Mouse (Mus musculus) intestine, embryonic 16.5 days (tissue): ENCODE data around the gene Nrxn2. TPM values are rescaled to one million over a fixed set of nuclear protein-coding genes. Genes with fewer than 3 reads are reported as not detected.

Experiments
- ATAC-seq: fragments of 200-750 bp; cut with Nextera tagmentation; 2 replicates; pipeline ENCODE4 v1.8.0; 2017; ENCODE audit warnings: moderate TSS enrichment, moderate library complexity
- H3K27ac ChIP-seq: fragments of 300-500 bp; sonication (generic); 2 replicates; pipeline ENCODE4 v1.5.1; 2014; ENCODE audit warnings: mild to moderate bottlenecking, low read length
- H3K27me3 ChIP-seq: fragments of 300-500 bp; sonication (generic); replicated peaks from 2 replicates; pipeline ENCODE4 v1.6.1; 2014; ENCODE audit warnings: low read length, control low read depth, mixed read lengths; ENCODE audit not compliant: control insufficient read depth, insufficient read depth
- H3K36me3 ChIP-seq: fragments of 300-500 bp; sonication (generic); 2 replicates; pipeline ENCODE4 v1.6.1; 2014; ENCODE audit warnings: low read length, control low read depth; ENCODE audit not compliant: control insufficient read depth, insufficient read depth
- H3K4me1 ChIP-seq: fragments of 300-500 bp; sonication (generic); 2 replicates; pipeline ENCODE4 v1.6.1; 2014; ENCODE audit warnings: low read length, control low read depth, mixed read lengths; ENCODE audit not compliant: control insufficient read depth, insufficient read depth
- H3K4me2 ChIP-seq: fragments of 300-500 bp; sonication (generic); 2 replicates; pipeline ENCODE4 v1.6.1; 2014; ENCODE audit warnings: low read depth, low read length, control low read depth
- H3K4me3 ChIP-seq: fragments of 300-500 bp; sonication (generic); 2 replicates; pipeline ENCODE4 v1.5.1; 2014; ENCODE audit warnings: mild to moderate bottlenecking, low read length
- H3K9ac ChIP-seq: fragments of 300-500 bp; sonication (generic); 2 replicates; pipeline ENCODE4 v1.6.1; 2014; ENCODE audit warnings: low read depth, low read length
- H3K9me3 ChIP-seq: fragments of 300-500 bp; sonication (generic); 2 replicates; pipeline ENCODE4 v1.6.1; 2016; ENCODE audit warnings: low read length, control low read depth; ENCODE audit not compliant: control insufficient read depth
- WGBS: fragments of 180-500 bp; shearing (Covaris S2); extraction: QIAGEN DNeasy Blood & Tissue Kit; methylation state at CpG from one replicate; pipeline ENCODE4 v1.1.7; 2014; 5-methylcytosine and 5-hydroxymethylcytosine counted together
- polyA plus RNA-seq: library from polyadenylated mRNA; unstranded; fragments of >200 nt; fragmentation: Nextera tagmentation; extraction: Ambion mirVana; gene quantifications from 2 replicates; pipeline ENCODE4 v1.2.1, GENCODE M21; 2015

Nrxn2 gene
- polyA plus RNA-seq, 1 experiment from 2014 or later = 0.97 TPM

DNA sequence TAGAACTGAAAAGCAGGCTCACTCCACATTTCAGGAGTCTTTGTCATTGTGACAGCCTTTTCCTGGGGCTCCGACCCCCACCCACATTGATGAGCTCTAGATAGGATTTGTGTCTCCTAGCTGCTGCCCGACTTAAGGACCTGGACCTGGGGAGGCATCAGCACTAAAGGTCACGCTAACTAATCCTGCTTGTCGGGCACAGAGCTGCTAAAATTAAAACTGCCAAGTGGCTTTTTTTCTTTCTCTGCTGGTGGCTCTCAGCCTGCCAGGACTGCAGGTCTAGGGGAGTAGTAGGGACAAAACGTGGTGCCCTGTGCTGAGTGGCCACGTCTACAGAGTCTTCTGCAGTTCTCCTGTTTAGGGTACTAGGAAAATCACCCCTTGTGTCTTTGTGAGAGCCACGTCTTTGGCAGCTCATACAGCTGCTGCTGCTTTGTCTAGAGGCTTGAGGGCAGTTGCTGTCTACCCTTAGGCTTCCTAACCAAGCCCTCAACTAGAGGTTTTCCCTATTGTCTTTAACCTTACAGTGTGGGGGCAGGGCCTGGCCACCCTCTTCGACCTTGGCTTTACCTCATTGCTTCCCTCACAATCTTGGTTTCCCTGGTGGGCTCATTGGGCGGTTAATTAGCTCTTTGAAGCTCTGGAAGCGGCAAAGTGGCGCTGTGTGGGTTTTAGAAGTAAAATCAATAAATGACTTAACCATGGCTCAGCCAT is 41.0 kb upstream of the Nrxn2 start:
- H3K4me3 ChIP-seq = no peak overlapping the region
- H3K36me3 ChIP-seq = peaks cover 38% of the 10 kb centered on the region
- no peaks in the 10 kb centered on the region for H3K4me1 ChIP-seq
- H3K9ac ChIP-seq = no peak overlapping the region
- no peaks in the 10 kb centered on the region for H3K9me3 ChIP-seq
- 73% methylated on average over 11 of the region's 11 CpGs for WGBS
- H3K4me2 ChIP-seq = no peak overlapping the region
- ATAC-seq = no peak
- no peak overlapping the region for H3K27ac ChIP-seq
- no peaks in the 10 kb centered on the region for H3K27me3 ChIP-seq

DNA sequence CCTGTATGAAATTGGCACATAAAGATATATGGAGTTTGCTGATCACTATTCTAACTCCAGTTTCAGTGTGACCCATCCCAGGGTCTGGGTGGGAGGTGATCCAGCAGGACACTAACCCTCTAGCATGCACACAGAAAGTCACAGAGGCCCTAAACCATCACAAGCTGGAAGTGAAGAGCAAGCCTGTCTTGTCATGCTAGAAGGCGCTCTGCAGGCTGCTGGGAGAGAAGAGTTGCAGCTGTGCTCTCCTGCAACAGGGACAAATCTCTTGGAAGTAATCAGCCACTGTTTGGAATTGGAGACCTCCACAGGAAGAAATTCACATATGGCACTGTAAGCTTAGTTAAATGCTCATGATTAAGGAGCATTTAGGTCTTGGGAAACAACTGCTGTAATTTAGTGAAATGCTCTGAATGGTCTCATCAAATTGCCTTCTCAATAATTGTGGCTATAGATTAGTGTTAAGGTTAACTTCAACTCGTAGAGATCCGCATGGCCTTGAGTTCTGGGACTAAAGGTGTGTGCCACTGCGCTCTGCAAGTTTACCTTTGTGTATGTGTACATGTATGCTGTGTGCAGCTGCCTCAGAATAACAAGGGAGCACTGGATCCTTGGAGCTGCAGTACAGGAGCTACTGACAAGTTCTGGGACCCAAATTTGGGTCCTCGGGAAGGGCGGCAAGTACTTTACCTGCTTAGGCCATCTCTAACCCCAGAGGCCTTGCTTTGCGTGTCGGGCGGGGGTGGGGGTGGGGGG is 37.9 kb upstream of the Nrxn2 start:
- H3K4me2 ChIP-seq = no peak overlapping the region
- no peak overlapping the region for H3K9ac ChIP-seq
- H3K4me3 ChIP-seq = no peak overlapping the region
- no peak for ATAC-seq
- peaks cover 17% of the 10 kb centered on the region for H3K36me3 ChIP-seq
- no peaks in the 10 kb centered on the region for H3K9me3 ChIP-seq
- no peak overlapping the region for H3K27ac ChIP-seq
- H3K4me1 ChIP-seq = peaks cover 20% of the 10 kb centered on the region
- no peaks in the 10 kb centered on the region for H3K27me3 ChIP-seq
- 88% methylated on average over 9 of the region's 9 CpGs for WGBS

DNA sequence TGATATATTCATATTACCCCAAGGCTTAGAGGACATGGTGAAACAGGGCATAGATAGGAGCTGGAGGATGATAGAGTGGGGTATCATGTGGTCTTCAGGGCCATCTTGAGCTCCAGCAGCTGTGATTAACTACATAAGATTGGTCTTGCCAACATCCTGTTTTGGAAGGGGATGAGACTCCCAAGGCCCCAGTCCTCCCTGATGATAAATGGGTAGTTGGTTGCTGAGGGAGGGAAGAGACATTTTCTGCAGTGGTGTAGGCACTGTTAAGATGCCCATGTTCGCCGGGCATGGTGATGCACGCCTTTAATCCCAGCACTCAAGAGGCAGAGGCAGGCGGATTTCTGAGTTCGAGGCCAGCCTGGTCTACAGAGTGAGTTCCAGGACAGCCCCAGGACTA is 37.3 kb upstream of the Nrxn2 start:
- ATAC-seq = no peak
- 94% methylated on average over 5 of the region's 5 CpGs for WGBS

DNA sequence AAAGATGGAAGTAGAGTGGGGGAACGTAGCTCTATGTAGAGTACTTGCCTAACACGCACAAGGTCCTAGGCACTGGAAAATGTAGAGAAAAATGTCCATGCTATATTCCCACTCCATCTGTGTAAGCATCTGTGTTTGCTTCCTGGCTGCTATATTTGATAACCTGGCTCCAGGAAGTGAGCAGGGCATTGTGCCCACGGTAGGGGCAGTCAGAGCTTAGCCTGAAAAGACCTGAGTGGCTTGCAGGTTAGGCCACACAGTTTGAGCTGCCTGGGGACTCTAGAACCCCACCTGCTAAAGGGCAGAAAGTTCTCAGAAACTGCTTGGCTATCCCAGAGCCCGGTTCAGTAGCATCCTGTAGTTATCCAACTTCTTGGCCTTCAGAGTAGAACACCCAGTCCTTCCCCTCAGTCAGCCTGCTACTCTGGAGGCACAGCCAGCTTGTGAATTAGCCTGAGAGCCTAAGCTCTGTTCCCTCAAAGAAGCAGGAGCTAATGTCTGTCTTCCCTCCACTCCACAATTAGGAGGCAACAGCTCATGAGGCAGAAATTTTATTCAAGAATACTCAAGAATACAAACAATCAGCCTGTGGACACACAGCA is 36.1 kb upstream of the Nrxn2 start:
- 72% methylated on average over 4 of the region's 4 CpGs for WGBS
- H3K4me2 ChIP-seq = no peak overlapping the region
- ATAC-seq = no peak
- H3K36me3 ChIP-seq = peaks cover 8% of the 10 kb centered on the region; the same call in 1 of the 2 replicates
- no peaks in the 10 kb centered on the region for H3K9me3 ChIP-seq
- no peak overlapping the region for H3K4me3 ChIP-seq
- H3K4me1 ChIP-seq = peaks cover 22% of the 10 kb centered on the region
- no peak overlapping the region for H3K27ac ChIP-seq
- no peak overlapping the region for H3K9ac ChIP-seq
- no peaks in the 10 kb centered on the region for H3K27me3 ChIP-seq

More for the DNA sequence above, 37.3 kb upstream of the Nrxn2 start:
- no peak overlapping the region for H3K4me3 ChIP-seq
- no peaks in the 10 kb centered on the region for H3K9me3 ChIP-seq
- no peak overlapping the region for H3K27ac ChIP-seq
- no peak overlapping the region for H3K9ac ChIP-seq
- peaks cover 22% of the 10 kb centered on the region for H3K4me1 ChIP-seq
- no peaks in the 10 kb centered on the region for H3K27me3 ChIP-seq
- H3K4me2 ChIP-seq = no peak overlapping the region
- peaks cover 13% of the 10 kb centered on the region for H3K36me3 ChIP-seq

DNA sequence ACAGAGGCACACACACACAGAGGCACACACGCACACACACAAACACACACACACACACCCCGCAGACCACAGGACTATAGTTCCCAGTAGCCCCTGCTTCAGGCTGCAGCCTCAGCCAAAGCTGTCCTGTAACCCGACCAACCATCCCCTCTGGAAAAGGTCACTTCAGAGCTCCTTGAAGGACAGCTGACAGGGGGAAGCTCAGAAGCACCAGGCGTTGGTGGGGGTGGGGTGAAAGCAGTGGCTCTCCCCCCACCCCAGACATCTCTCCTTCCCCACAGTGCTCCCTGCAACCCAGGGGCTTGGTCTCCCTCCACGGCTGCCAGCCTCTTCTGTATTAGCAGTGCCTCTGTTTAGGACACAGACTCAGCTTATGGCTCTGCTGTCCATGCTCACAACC is 35.1 kb upstream of the Nrxn2 start:
- Histone ChIP-seq H3K9me3 (no peaks in the 10 kb centered on the region), H3K9ac (no peak overlapping the region), H3K4me1 (peaks cover 22% of the 10 kb centered on the region), H3K36me3 (peaks cover 2% of the 10 kb centered on the region; the same call in 1 of the 2 replicates), H3K27ac (peak overlapping the region; percentile 49; the same call in 1 of the 2 replicates), H3K4me3 (no peak overlapping the region), H3K27me3 (no peaks in the 10 kb centered on the region), H3K4me2 (no peak overlapping the region)
- no peak for ATAC-seq
- 47% methylated on average over 5 of the region's 5 CpGs for WGBS

DNA sequence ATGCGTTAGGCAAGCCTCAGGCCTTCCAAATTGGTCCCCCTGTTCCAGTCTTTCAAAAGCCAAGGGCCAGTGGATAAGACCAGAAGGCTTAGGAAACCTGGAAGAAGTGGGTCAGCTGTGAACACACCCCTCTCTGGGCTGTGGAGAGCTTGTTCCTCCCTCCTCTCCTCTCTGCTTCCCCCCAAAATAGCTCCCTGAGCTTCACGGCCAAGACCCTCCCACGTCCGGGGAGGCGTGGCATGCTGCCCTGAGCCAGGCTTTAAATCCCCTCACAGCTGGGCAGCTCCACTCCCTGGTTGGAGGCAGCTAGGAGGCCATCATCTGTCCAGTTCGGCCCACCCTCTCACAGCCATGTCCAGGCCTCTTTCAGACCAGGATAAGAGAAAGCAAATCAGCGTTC is 34.4 kb upstream of the Nrxn2 start, which contains the start of gene Pygm:
Gene Pygm, plus strand, starts transcription at position 272 of the 400 bp plus-strand sequence.
- ATAC-seq = peak; percentile 43; the same call in 1 of the 2 replicates
- 20% methylated on average over 7 of the region's 7 CpGs for WGBS

DNA sequence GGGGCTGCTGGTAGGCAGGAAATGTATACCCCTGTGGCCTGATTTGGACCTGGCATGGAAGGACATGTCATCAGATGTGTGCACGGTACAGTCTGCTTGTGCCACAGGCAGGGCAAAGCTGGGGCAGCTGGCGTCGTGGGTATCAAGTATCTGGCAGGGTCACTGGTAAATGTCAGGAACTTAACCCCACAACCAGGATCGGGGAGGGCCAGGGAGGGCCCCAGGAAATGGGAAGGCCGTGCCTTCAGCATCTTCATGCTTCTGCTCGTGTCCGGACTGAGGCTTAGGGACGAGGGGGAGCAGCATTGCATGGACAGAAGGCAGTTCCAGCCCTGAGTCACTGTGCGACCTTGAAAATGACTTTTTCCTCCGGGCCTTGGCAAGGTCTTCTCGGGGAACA is 33.6 kb upstream of the Nrxn2 start:
- WGBS = 80% methylated on average over 11 of the region's 11 CpGs
- ATAC-seq = no peak
- H3K4me1 ChIP-seq = peaks cover 33% of the 10 kb centered on the region
- H3K36me3 ChIP-seq = no peaks in the 10 kb centered on the region
- no peak overlapping the region for H3K27ac ChIP-seq
- H3K9ac ChIP-seq = no peak overlapping the region
- no peak overlapping the region for H3K4me3 ChIP-seq
- H3K27me3 ChIP-seq = no peaks in the 10 kb centered on the region
- H3K4me2 ChIP-seq = no peak overlapping the region
- H3K9me3 ChIP-seq = no peaks in the 10 kb centered on the region

More for the DNA sequence above, 34.4 kb upstream of the Nrxn2 start, which contains the start of gene Pygm:
- no peaks in the 10 kb centered on the region for H3K9me3 ChIP-seq
- peaks cover 25% of the 10 kb centered on the region for H3K4me1 ChIP-seq
- no peaks in the 10 kb centered on the region for H3K36me3 ChIP-seq
- no peak within 1 kb of the TSS for H3K4me3 ChIP-seq
- H3K4me2 ChIP-seq = no peak within 1 kb of the TSS
- H3K9ac ChIP-seq = 0 out of 2 replicates have a peak within 1 kb of the TSS, but pooled peaks have one; percentile 29
- H3K27me3 ChIP-seq = no peaks in the 10 kb centered on the region
- H3K27ac ChIP-seq = peak within 1 kb of the TSS; percentile 49; the same call in 1 of the 2 replicates

DNA sequence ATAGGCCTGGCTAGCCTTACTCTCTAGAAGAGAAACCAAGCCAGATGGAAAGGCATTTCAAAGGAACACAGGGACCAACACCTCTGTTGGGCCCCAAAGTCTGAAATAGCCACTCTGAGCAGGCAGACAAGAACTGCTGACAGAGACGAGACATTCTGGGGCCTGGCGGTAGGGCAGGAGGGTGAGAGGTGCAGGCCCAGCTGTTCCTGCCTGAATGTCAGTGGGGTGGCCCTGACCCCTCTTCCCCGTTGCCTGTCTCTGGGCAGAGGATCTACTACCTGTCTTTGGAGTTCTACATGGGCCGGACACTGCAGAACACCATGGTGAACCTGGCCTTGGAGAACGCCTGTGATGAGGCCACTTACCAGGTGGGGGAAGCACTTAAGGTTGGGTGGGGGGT is 33.1 kb upstream of the Nrxn2 start:
- no peak overlapping the region for H3K4me2 ChIP-seq
- WGBS = 80% methylated on average over 5 of the region's 5 CpGs
- H3K9me3 ChIP-seq = no peaks in the 10 kb centered on the region
- peaks cover 34% of the 10 kb centered on the region for H3K4me1 ChIP-seq
- ATAC-seq = no peak
- no peak overlapping the region for H3K4me3 ChIP-seq
- no peaks in the 10 kb centered on the region for H3K36me3 ChIP-seq
- no peak overlapping the region for H3K27ac ChIP-seq
- 0 out of 2 replicates have a peak overlapping the region, but pooled peaks have one; percentile 21 for H3K9ac ChIP-seq
- no peaks in the 10 kb centered on the region for H3K27me3 ChIP-seq

DNA sequence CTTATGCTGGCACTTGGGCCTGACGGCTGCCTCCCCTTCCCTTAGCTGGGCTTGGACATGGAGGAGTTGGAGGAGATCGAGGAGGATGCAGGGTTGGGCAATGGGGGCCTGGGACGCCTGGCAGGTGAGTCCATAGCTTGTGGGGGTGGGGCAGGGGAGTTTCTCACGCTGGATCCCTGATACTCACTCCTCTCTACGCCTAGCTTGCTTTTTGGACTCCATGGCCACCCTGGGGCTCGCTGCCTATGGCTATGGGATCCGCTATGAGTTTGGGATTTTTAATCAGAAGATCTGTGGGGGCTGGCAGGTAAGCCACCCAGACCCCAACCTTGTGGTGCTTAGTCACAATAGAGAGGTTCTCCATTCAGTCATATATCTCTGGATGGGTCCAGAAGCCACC is 32.7 kb upstream of the Nrxn2 start:
- no peak for ATAC-seq
- Histone ChIP-seq H3K4me3 (no peak overlapping the region), H3K27me3 (no peaks in the 10 kb centered on the region), H3K4me1 (peaks cover 34% of the 10 kb centered on the region), H3K9ac (no peak overlapping the region), H3K27ac (no peak overlapping the region), H3K9me3 (no peaks in the 10 kb centered on the region), H3K4me2 (no peak overlapping the region), H3K36me3 (no peaks in the 10 kb centered on the region)
- WGBS = 84% methylated on average over 7 of the region's 7 CpGs
